Mouse (Mus musculus): ENCODE measurements around the gene Gne. TPM values are rescaled to one million over a fixed set of nuclear protein-coding genes. Genes with fewer than 3 reads are reported as not detected.

The Gne gene
- polyA plus RNA-seq, 1 experiment from 2014 or later = 26.3 TPM

- no peak for ATAC-seq (replicated peaks)
- Histone ChIP-seq H3K27me3 (no peaks in the 10 kb centered on the region), H3K4me1 (peaks cover 30% of the 10 kb centered on the region), H3K27ac (replicated peaks) (no peak overlapping the region), H3K4me2 (replicated peaks) (peak overlapping the region; percentile 97), H3K36me3 (no peaks in the 10 kb centered on the region; the same call in 1 of the 2 replicates), H3K9me3 (no peaks in the 10 kb centered on the region), H3K4me3 (peak overlapping the region; percentile 97), H3K9ac (replicated peaks) (peak overlapping the region; percentile 98)
- 26% methylated on average over 11 of the region's 11 CpGs for WGBS
Measured at GRCm38 (mm10) chr4:44013391-44014070, 70.4 kb downstream of the Gne start.

- under 1% methylated on average over 77 of the region's 77 CpGs for WGBS
Measured at GRCm38 (mm10) chr4:44012376-44013367, 71.3 kb downstream of the Gne start.

GRCm38 (mm10) chr4:44011799-44012198, 72.2 kb downstream of the Gne start:
- Histone ChIP-seq H3K27ac (replicated peaks) (peak overlapping the region; percentile 85), H3K27me3 (no peaks in the 10 kb centered on the region), H3K4me1 (peaks cover 30% of the 10 kb centered on the region), H3K36me3 (no peaks in the 10 kb centered on the region), H3K9ac (replicated peaks) (peak overlapping the region; percentile 98), H3K4me3 (peak overlapping the region; percentile 97), H3K4me2 (replicated peaks) (peak overlapping the region; percentile 97), H3K9me3 (no peaks in the 10 kb centered on the region)
- 81% methylated on average over 3 of the region's 3 CpGs for WGBS
- no peak for ATAC-seq (replicated peaks)

More at GRCm38 (mm10) chr4:44012376-44013367, 71.3 kb downstream of the Gne start:
- H3K9ac ChIP-seq (replicated peaks) = peak overlapping the region; percentile 98
- H3K4me3 ChIP-seq = peak overlapping the region; percentile 97
- no peaks in the 10 kb centered on the region for H3K36me3 ChIP-seq
- peaks cover 30% of the 10 kb centered on the region for H3K4me1 ChIP-seq
- H3K4me2 ChIP-seq (replicated peaks) = peak overlapping the region; percentile 97
- peak; percentile 99 for ATAC-seq (replicated peaks)
- H3K9me3 ChIP-seq = no peaks in the 10 kb centered on the region
- H3K27me3 ChIP-seq = no peaks in the 10 kb centered on the region
- peak overlapping the region; percentile 85 for H3K27ac ChIP-seq (replicated peaks)

DNA sequence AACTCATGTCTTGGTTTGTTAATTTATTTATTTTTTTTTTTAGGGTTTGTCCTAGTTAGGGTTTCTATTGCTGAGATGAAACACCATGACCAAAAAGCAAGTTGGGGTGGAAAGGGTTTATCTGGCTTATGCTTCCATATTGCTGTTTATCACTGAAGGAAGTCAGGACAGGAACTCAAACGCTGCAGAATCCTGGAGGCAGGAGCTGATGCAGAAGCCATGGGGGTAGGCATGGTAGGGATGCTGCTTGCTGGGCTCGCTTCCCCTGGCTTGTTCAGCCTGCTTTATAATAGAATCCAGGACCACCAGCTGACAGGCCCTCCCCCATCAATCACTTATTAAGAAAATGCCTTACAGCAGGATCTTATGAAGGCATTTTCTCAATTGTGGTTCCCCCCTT, 73.1 kb downstream of the Gne start:
- H3K4me2 ChIP-seq (replicated peaks) = no peak overlapping the region
- H3K27ac ChIP-seq (replicated peaks) = no peak overlapping the region
- no peak overlapping the region for H3K9ac ChIP-seq (replicated peaks)
- ATAC-seq (replicated peaks) = no peak
- H3K27me3 ChIP-seq = no peaks in the 10 kb centered on the region
- H3K4me1 ChIP-seq = peaks cover 27% of the 10 kb centered on the region
- no peaks in the 10 kb centered on the region for H3K9me3 ChIP-seq
- no peaks in the 10 kb centered on the region for H3K36me3 ChIP-seq
- WGBS = 43% methylated on average over 2 of the region's 2 CpGs
- H3K4me3 ChIP-seq = no peak overlapping the region

- Histone ChIP-seq H3K9me3 (no peaks in the 10 kb centered on the region), H3K4me1 (peaks cover 25% of the 10 kb centered on the region), H3K9ac (replicated peaks) (no peak overlapping the region), H3K4me3 (no peak overlapping the region), H3K27ac (replicated peaks) (no peak overlapping the region), H3K36me3 (no peaks in the 10 kb centered on the region), H3K27me3 (no peaks in the 10 kb centered on the region), H3K4me2 (replicated peaks) (no peak overlapping the region)
- ATAC-seq (replicated peaks) = no peak
- WGBS = 100% methylated on average over 1 of the region's 1 CpGs
Measured at GRCm38 (mm10) chr4:44010176-44010575, 73.8 kb downstream of the Gne start.

DNA sequence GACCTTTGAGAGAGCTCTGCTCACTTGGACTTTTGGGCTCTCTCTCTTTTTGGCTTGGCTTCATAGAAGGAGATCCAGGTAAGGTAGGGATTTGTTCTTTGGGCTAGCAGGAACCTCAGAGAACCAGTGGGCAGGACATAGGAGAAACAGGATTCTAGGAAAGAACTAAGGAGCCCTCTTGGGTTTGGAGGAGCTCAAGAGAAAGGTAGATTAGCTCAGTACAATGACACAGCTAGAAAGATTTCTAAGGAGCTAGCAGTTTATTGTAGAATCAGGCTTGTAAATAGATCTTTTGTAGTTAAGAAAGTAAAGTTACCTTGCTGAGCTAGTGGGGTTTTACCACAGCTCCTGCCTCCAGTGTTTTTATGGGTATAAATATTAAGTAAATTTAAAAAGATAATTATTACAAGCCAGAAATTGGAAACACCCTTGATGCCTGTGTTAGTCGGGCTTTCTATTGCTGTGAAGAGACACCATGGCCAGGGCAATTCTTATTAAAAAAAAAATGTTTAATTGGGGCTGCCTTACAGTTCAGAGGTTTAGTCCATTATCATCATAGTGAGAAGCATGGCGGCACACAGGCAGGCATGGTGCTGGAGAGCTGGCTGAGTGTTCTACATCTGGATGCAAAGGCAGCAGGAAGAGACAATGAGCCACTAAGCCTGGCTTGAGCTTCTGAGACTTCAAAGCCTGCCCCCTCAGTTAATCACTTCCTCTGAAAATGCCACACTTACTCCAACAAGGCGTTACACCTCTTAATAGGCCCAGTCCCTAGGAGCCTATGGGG, 79.2 kb downstream of the Gne start:
- H3K4me3 ChIP-seq = no peak overlapping the region
- 74% methylated on average over 3 of the region's 3 CpGs for WGBS
- H3K27ac ChIP-seq (replicated peaks) = no peak overlapping the region
- H3K27me3 ChIP-seq = no peaks in the 10 kb centered on the region
- no peaks in the 10 kb centered on the region for H3K36me3 ChIP-seq
- no peaks in the 10 kb centered on the region for H3K9me3 ChIP-seq
- no peak overlapping the region for H3K4me2 ChIP-seq (replicated peaks)
- no peaks in the 10 kb centered on the region for H3K4me1 ChIP-seq
- ATAC-seq (replicated peaks) = no peak
- H3K9ac ChIP-seq (replicated peaks) = no peak overlapping the region

- whole genome bisulfite sequencing = 95% methylated on average over 5 of the region's 5 CpGs
- no peak within 1 kb of the TSS for H3K9ac ChIP-seq (replicated peaks)
- no peak within 1 kb of the TSS for H3K4me2 ChIP-seq (replicated peaks)
- no peak for ATAC-seq (replicated peaks)
- H3K4me1 ChIP-seq = no peaks in the 10 kb centered on the region
- H3K9me3 ChIP-seq = no peaks in the 10 kb centered on the region
- no peak within 1 kb of the TSS for H3K27ac ChIP-seq (replicated peaks)
- H3K36me3 ChIP-seq = no peaks in the 10 kb centered on the region
- H3K27me3 ChIP-seq = no peaks in the 10 kb centered on the region
- H3K4me3 ChIP-seq = no peak within 1 kb of the TSS
Measured at GRCm38 (mm10) chr4:44004126-44004525, 79.9 kb downstream of the Gne start, which contains the start of gene Clta. Gene Clta, plus strand, starts transcription at chr4:44004452.

GRCm38 (mm10) chr4:44003622-44004021, 80.4 kb downstream of the Gne start:
- H3K27ac ChIP-seq (replicated peaks) = no peak overlapping the region

GRCm38 (mm10) chr4:43994342-43994741, 89.6 kb downstream of the Gne start:
- H3K4me3 ChIP-seq = no peak overlapping the region
- H3K9me3 ChIP-seq = no peaks in the 10 kb centered on the region
- H3K36me3 ChIP-seq = no peaks in the 10 kb centered on the region
- no peak overlapping the region for H3K4me2 ChIP-seq (replicated peaks)
- H3K27ac ChIP-seq (replicated peaks) = no peak overlapping the region
- H3K9ac ChIP-seq (replicated peaks) = no peak overlapping the region
- WGBS = 85% methylated on average over 2 of the region's 2 CpGs
- H3K27me3 ChIP-seq = no peaks in the 10 kb centered on the region
- no peaks in the 10 kb centered on the region for H3K4me1 ChIP-seq
- ATAC-seq (replicated peaks) = no peak

More at GRCm38 (mm10) chr4:44003622-44004021, 80.4 kb downstream of the Gne start:
- Histone ChIP-seq H3K9me3 (no peaks in the 10 kb centered on the region), H3K4me2 (replicated peaks) (no peak overlapping the region), H3K27me3 (no peaks in the 10 kb centered on the region), H3K9ac (replicated peaks) (no peak overlapping the region), H3K36me3 (no peaks in the 10 kb centered on the region), H3K4me1 (no peaks in the 10 kb centered on the region), H3K4me3 (no peak overlapping the region)
- 88% methylated on average over 6 of the region's 6 CpGs for WGBS
- ATAC-seq (replicated peaks) = no peak

DNA sequence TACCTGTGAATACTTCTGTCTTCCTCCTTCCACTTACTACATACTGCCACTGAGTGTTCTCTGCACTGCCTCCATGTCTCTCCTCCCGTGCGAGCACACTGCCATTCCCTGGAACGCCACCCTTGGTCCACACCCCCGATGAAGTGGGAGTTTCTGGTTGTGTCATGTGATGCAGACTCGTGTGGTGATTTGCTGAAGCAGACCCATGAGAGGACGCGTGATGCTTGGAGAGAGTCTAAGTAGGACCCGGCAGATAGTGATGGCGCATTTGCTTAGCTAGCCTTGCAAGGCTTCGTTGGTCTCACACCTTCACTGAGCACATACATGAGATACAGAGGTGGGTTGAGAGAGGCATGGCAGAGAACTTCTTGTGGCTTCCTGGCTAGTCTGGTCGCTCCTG, 90.9 kb downstream of the Gne start:
- Histone ChIP-seq H3K36me3 (no peaks in the 10 kb centered on the region), H3K27ac (replicated peaks) (no peak overlapping the region), H3K9me3 (no peaks in the 10 kb centered on the region), H3K4me3 (no peak overlapping the region), H3K27me3 (no peaks in the 10 kb centered on the region), H3K4me1 (no peaks in the 10 kb centered on the region), H3K4me2 (replicated peaks) (no peak overlapping the region), H3K9ac (replicated peaks) (no peak overlapping the region)
- no peak for ATAC-seq (replicated peaks)
- 93% methylated on average over 11 of the region's 11 CpGs for WGBS

DNA sequence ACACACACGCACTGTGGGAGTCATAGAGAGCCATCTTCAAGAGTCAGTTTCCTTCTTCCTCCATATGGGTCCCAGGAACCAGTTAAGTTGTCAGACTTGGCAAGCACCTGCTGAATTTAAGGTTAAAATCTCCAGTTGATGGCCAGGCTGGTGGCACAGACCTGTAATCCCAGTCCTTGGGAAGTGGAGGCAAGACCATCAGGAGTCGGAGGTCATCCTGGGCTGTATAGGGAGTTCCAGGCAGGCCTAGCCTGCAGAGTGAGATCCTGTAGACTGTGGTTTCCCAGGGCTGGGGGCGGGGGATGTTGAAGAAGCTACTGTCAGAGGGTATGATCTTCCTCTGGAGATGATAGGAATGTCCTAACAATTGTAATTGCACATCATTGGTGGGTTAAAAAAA, 95.0 kb downstream of the Gne start:
- 88% methylated on average over 3 of the region's 3 CpGs for WGBS
- Histone ChIP-seq H3K4me1 (no peaks in the 10 kb centered on the region), H3K9ac (replicated peaks) (no peak overlapping the region), H3K4me3 (no peak overlapping the region), H3K27ac (replicated peaks) (no peak overlapping the region), H3K27me3 (no peaks in the 10 kb centered on the region), H3K36me3 (no peaks in the 10 kb centered on the region), H3K9me3 (no peaks in the 10 kb centered on the region), H3K4me2 (replicated peaks) (no peak overlapping the region)
- no peak for ATAC-seq (replicated peaks)

Measured in forebrain, embryonic 15.5 days (tissue).